Mouse (Mus musculus) ovary, adult 18-20 months (tissue): ENCODE measurements around the gene Olfr1204.

ENCODE experiments used
- DNase-seq: peaks from one replicate; pipeline ENCODE4 v3.0.0; 2022; ENCODE audit warnings: low spot score, mixed read lengths

The Olfr1204 gene

GRCm38 (mm10) chr2:88848992-88849391 is at the start of gene Olfr1204:
Gene Olfr1204, plus strand, starts transcription at chr2:88849292.
- no peak for DNase-seq

- DNase-seq = no peak
Measured at GRCm38 (mm10) chr2:88814196-88814595, 34.9 kb upstream of the Olfr1204 start, which contains the start of gene Olfr1202. Gene Olfr1202, plus strand, starts transcription at chr2:88814496.

GRCm38 (mm10) chr2:88829437-88829836 is 19.7 kb upstream of the Olfr1204 start, which contains the start of gene Olfr1205:
Gene Olfr1205, plus strand, starts transcription at chr2:88829737.
- no peak for DNase-seq

GRCm38 (mm10) chr2:88838477-88838876 is 10.6 kb upstream of the Olfr1204 start:
- no peak for DNase-seq

GRCm38 (mm10) chr2:88862931-88863330 is 13.8 kb downstream of the Olfr1204 start, which contains the start of gene Olfr1206:
Gene Olfr1206, plus strand, starts transcription at chr2:88863231.
- no peak for DNase-seq

GRCm38 (mm10) chr2:88902211-88902610 is 53.1 kb downstream of the Olfr1204 start, which contains the start of gene Olfr1208:
Gene Olfr1208, minus strand, starts transcription at chr2:88902311.
- no peak for DNase-seq
